Comparison of ENCODE assay signal across 8 mouse cellular contexts in genomic region chr3:52268737-52269513, GRCm38 (mm10). TPM values are rescaled to one million over a fixed set of nuclear protein-coding genes. Genes with fewer than 3 reads are reported as not detected.
DNase-seq lines count a peak whose midpoint lies in the region; ATAC-seq and TF ChIP-seq lines count a peak whose summit lies in the region.

No protein-coding gene starts in this region.

- 3% methylated on average over 71 of the region's 89 CpGs for WGBS in forebrain, postnatal 0 days
- under 1% methylated on average over 80 of the region's 89 CpGs for WGBS in hindbrain, embryonic 13.5 days
- WGBS in midbrain, postnatal 0 days, result under 1% methylated on average over 76 of the region's 89 CpGs

- peak overlapping the region; percentile 57 for H3K9ac ChIP-seq in forebrain, postnatal 0 days
- H3K9ac ChIP-seq in hindbrain, embryonic 13.5 days, result peak overlapping the region; percentile 74
- peak overlapping the region; percentile 48 for H3K9ac ChIP-seq in midbrain, postnatal 0 days (replicated peaks; ENCODE audit: low read length, poor library complexity, severe bottlenecking)

- TF ChIP-seq CTCF in layer of hippocampus, adult 2 months (conservative IDR thresholded peaks at IDR 0.05), result no peak
- TF ChIP-seq CTCF in forebrain, postnatal 0 days (IDR thresholded peaks at IDR 0.05; ENCODE audit: low read depth), result no peak
- no peak for TF ChIP-seq CTCF in midbrain, postnatal 0 days (IDR thresholded peaks at IDR 0.05)

- peaks cover 33% of the 10 kb centered on the region for H3K27me3 ChIP-seq in forebrain, postnatal 0 days (ENCODE audit: insufficient read depth, low read length)
- H3K27me3 ChIP-seq in hindbrain, embryonic 13.5 days, result peaks cover 74% of the 10 kb centered on the region
- H3K27me3 ChIP-seq in midbrain, postnatal 0 days (ENCODE audit: insufficient read depth, low read length), result peaks cover 15% of the 10 kb centered on the region

- peak overlapping the region; percentile 89 for H3K4me3 ChIP-seq in layer of hippocampus, adult 2 months
- H3K4me3 ChIP-seq in forebrain, postnatal 0 days (ENCODE audit: low read depth, low read length), result peak overlapping the region; percentile 77
- peak overlapping the region; percentile 63 for H3K4me3 ChIP-seq in hindbrain, embryonic 13.5 days
- H3K4me3 ChIP-seq in midbrain, postnatal 0 days (ENCODE audit: low read depth, low read length), result peak overlapping the region; percentile 78

- DNase-seq in layer of hippocampus, adult 2 months (ENCODE audit: low spot score in 2 of 2), result no peak
- DNase-seq in layer of hippocampus, adult 8-10 months (ENCODE audit: low spot score in 2 of 2), result no peak
- DNase-seq in forebrain, postnatal 0 days, result peak; percentile 18
- DNase-seq in liver, result peak; percentile 40
- DNase-seq in midbrain, postnatal 0 days (ENCODE audit: low spot score), result peak; percentile 12
- DNase-seq in testis, postnatal 10 days (ENCODE audit: low spot score), result peak; percentile 80

- H3K4me1 ChIP-seq in forebrain, postnatal 0 days (ENCODE audit: insufficient read depth), result peaks cover 11% of the 10 kb centered on the region
- H3K4me1 ChIP-seq in hindbrain, embryonic 13.5 days (replicated peaks), result peaks cover 36% of the 10 kb centered on the region
- 0 out of 2 replicates have a peak, but pooled peaks cover 3% of the 10 kb centered on the region for H3K4me1 ChIP-seq in midbrain, postnatal 0 days (ENCODE audit: insufficient read depth, low read length)

- peak; percentile 31; the same call in 1 of the 2 replicates for ATAC-seq in cerebellum, adult (ENCODE audit: insufficient number of reproducible peaks, low FRiP score, low TSS enrichment)
- peak; percentile 3; the same call in 1 of the 2 replicates for ATAC-seq in forebrain, postnatal 0 days
- peak; percentile 41 for ATAC-seq in hindbrain, embryonic 13.5 days (ENCODE audit: low FRiP score)
- ATAC-seq in midbrain, postnatal 0 days (ENCODE audit: low FRiP score), result peak; percentile 29

- H3K4me2 ChIP-seq in forebrain, postnatal 0 days (ENCODE audit: low read depth), result peak overlapping the region; percentile 95
- H3K4me2 ChIP-seq in hindbrain, embryonic 13.5 days, result peak overlapping the region; percentile 88
- peak overlapping the region; percentile 96 for H3K4me2 ChIP-seq in midbrain, postnatal 0 days (ENCODE audit: low read depth, low read length, poor library complexity, severe bottlenecking)

- no peaks in the 10 kb centered on the region for H3K36me3 ChIP-seq in forebrain, postnatal 0 days (ENCODE audit: insufficient read depth)
- no peaks in the 10 kb centered on the region for H3K36me3 ChIP-seq in hindbrain, embryonic 13.5 days
- H3K36me3 ChIP-seq in midbrain, postnatal 0 days (ENCODE audit: insufficient read depth, low read length), result no peaks in the 10 kb centered on the region

- peak overlapping the region; percentile 93 for H3K27ac ChIP-seq in layer of hippocampus, adult 2 months
- H3K27ac ChIP-seq in forebrain, postnatal 0 days (ENCODE audit: low read depth, low read length), result no peak overlapping the region
- peak overlapping the region; percentile 63; the same call in 1 of the 2 replicates for H3K27ac ChIP-seq in hindbrain, embryonic 13.5 days
- peak overlapping the region; percentile 65 for H3K27ac ChIP-seq in midbrain, postnatal 0 days (ENCODE audit: low read depth, low read length)

- H3K9me3 ChIP-seq in forebrain, postnatal 0 days (ENCODE audit: low read length), result no peaks in the 10 kb centered on the region
- H3K9me3 ChIP-seq in hindbrain, embryonic 13.5 days, result no peaks in the 10 kb centered on the region
- no peaks in the 10 kb centered on the region for H3K9me3 ChIP-seq in midbrain, postnatal 0 days (ENCODE audit: low read length)

RNA-seq across cellular contexts. Expression of gene Foxo1, which starts 0.8 kb away (rescaled TPM):
- total RNA-seq in layer of hippocampus, adult 2 months (2021), result 10 to 100 TPM; 22.4 to 23.5 TPM
- 10 to 100 TPM; 20.2 to 23.1 (median 22.8) TPM for total RNA-seq in layer of hippocampus, adult 8-10 months (2022)
- total RNA-seq in forebrain, postnatal 0 days (2014; rRNA removed), result 6.3 and 8.1 TPM in 2 replicates
- polyA plus RNA-seq in forebrain, postnatal 0 days (2015; fragmentation: Nextera tagmentation; extraction: Ambion mirVana), result 5.0 and 6.3 TPM in 2 replicates
- 2.7 and 2.9 TPM in 2 replicates for polyA plus RNA-seq in hindbrain, embryonic 13.5 days (2015; fragmentation: Nextera tagmentation; extraction: Ambion mirVana)
- total RNA-seq in midbrain, postnatal 0 days (2014; rRNA removed), result 5.8 and 8.3 TPM in 2 replicates
- polyA plus RNA-seq in midbrain, postnatal 0 days (2015; fragmentation: Nextera tagmentation; extraction: Ambion mirVana), result 3.4 and 3.6 TPM in 2 replicates

Comparison
In these comparisons a context has a peak if more than half of its experiments do, and no peak if none do; other contexts are left out.
1. DNase-seq: peak in forebrain, postnatal 0 days (single experiment), liver (single experiment), midbrain, postnatal 0 days (single experiment) and testis, postnatal 10 days (single experiment); none in layer of hippocampus, adult 2 months (0 of 2) and layer of hippocampus, adult 8-10 months (0 of 2).
2. Peak in every context shown above with its lines, with median percentiles within 50 percentile points of each other: H3K4me3 ChIP-seq, ATAC-seq, H3K4me2 ChIP-seq and H3K9ac ChIP-seq.